Mouse (Mus musculus) G1E (cell line): Measurements from ENCODE around the gene Olfr1500. TPM values are rescaled to one million over a fixed set of nuclear protein-coding genes. Genes with fewer than 3 reads are reported as not detected.
A peak's percentile ranks its signal among the peaks of the same experiment; 100 is the strongest.
"Not testable (repeated sequence)": the region's sequence is repeated elsewhere in the genome, so short reads cannot be mapped to it uniquely, and the experiment has no call there.

Source experiments
- ATAC-seq: 2 replicates; pipeline ENCODE4 v1.8.0; 2016; ENCODE audit warnings: mild to moderate bottlenecking; ENCODE audit not compliant: insufficient number of reproducible peaks, poor library complexity, low FRiP score, severe bottlenecking; ENCODE audit errors: extremely low read depth
- DNase-seq: peaks from one replicate; pipeline ENCODE4 v3.0.0; 2012; ENCODE audit warnings: low spot score
- H3K27me3 ChIP-seq: 2 replicates; pipeline ENCODE4 v1.6.1; 2012; ENCODE audit warnings: mild to moderate bottlenecking, low read length, inconsistent platforms; ENCODE audit not compliant: insufficient read depth
- H3K36me3 ChIP-seq: replicated peaks from 2 replicates; pipeline ENCODE3; 2012; ENCODE audit warnings: mild to moderate bottlenecking, inconsistent platforms
- H3K4me1 ChIP-seq: 2 replicates; pipeline ENCODE4 v1.6.1; 2012; ENCODE audit warnings: low read depth, low read length, inconsistent platforms, mixed read lengths; ENCODE audit not compliant: insufficient read depth
- H3K4me3 ChIP-seq: 2 replicates; pipeline ENCODE4 v1.5.1; 2012; ENCODE audit warnings: low read depth, mild to moderate bottlenecking, inconsistent platforms, low read length, moderate library complexity, mixed read lengths
- H3K9me3 ChIP-seq: replicated peaks from 2 replicates; pipeline ENCODE4 v1.6.1; 2012; ENCODE audit warnings: inconsistent platforms
- CTCF ChIP-seq: IDR thresholded peaks from 2 replicates; pipeline ENCODE4 v1.5.1; 2012; ENCODE audit warnings: low read depth, low read length, inconsistent platforms, mixed read lengths
- GATA1 ChIP-seq: IDR thresholded peaks from 2 replicates; pipeline ENCODE4 v1.6.1; 2012; ENCODE audit warnings: borderline replicate concordance, low read length, inconsistent platforms, mixed read lengths
- GATA2 ChIP-seq: IDR thresholded peaks from 2 replicates; pipeline ENCODE4 v1.6.1; 2012; ENCODE audit warnings: low read depth, low read length, inconsistent platforms, borderline replicate concordance
- POLR2AphosphoS5 ChIP-seq: IDR thresholded peaks from 2 replicates; pipeline ENCODE4 v1.6.1; 2012; ENCODE audit warnings: low read depth, low read length, inconsistent platforms; ENCODE audit not compliant: insufficient replicate concordance
- TAL1 ChIP-seq: conservative IDR thresholded peaks from 2 replicates; pipeline ENCODE4 v1.6.1; 2012; ENCODE audit warnings: low read depth, low read length, inconsistent platforms, mixed read lengths
- polyA plus RNA-seq: library from polyadenylated mRNA; stranded (reverse); fragments of >175 nt; gene quantifications from 2 replicates; pipeline ENCODE4 v1.2.3, GENCODE M21; 2012
- total RNA-seq, 2 experiments: library from RNA; stranded (forward) in 1 of 2; stranded (reverse) in 1 of 2; fragments of 200-1000 nt in 1 of 2; fragments of >200 nt in 1 of 2; fragmentation: Nextera tagmentation in 1 of 2; gene quantifications; 2 replicates each; pipeline ENCODE4 v1.2.3; 2014 to 2017

Olfr1500 gene
- total and polyA plus RNA-seq, 3 experiments, result not detected

- no peak for ATAC-seq
- Histone ChIP-seq H3K4me3 (no peak overlapping the region), H3K4me1 (no peaks in the 10 kb centered on the region), H3K27me3 (no peaks in the 10 kb centered on the region), H3K9me3 (no peaks in the 10 kb centered on the region), H3K36me3 (no peaks in the 10 kb centered on the region)
- DNase-seq, result no peak
- peak; percentile 47; the same call in 1 of the 2 replicates for TF ChIP-seq CTCF
- TF ChIP-seq GATA1, result no peak
Measured at GRCm38 (mm10) chr19:13812823-13813222, 17.5 kb downstream of the Olfr1500 start.

GRCm38 (mm10) chr19:13805486-13805885 lies 24.8 kb downstream of the Olfr1500 start:
- H3K9me3 ChIP-seq, ATAC-seq, H3K27me3 ChIP-seq, DNase-seq, H3K36me3 ChIP-seq, H3K4me3 ChIP-seq, H3K4me1 ChIP-seq: not testable (repeated sequence)

- no peaks in the 10 kb centered on the region for H3K27me3 ChIP-seq
- no peaks in the 10 kb centered on the region for H3K9me3 ChIP-seq
- H3K4me3 ChIP-seq, result no peak within 1 kb of the TSS
- TF ChIP-seq GATA2, result no peak
- no peak for TF ChIP-seq CTCF
- TF ChIP-seq GATA1, result no peak
- TF ChIP-seq TAL1, result no peak
- no peak for TF ChIP-seq POLR2AphosphoS5
- no peaks in the 10 kb centered on the region for H3K4me1 ChIP-seq
- no peaks in the 10 kb centered on the region for H3K36me3 ChIP-seq
- ATAC-seq (no peak), DNase-seq (no peak)
Measured at GRCm38 (mm10) chr19:13798102-13798501, 32.2 kb downstream of the Olfr1500 start, which contains the start of gene Olfr1497. Gene Olfr1497 (minus strand): TSS chr19:13798202.

GRCm38 (mm10) chr19:13777578-13777977 lies 52.7 kb downstream of the Olfr1500 start, which contains the start of gene Olfr1496:
Gene Olfr1496 (plus strand): TSS chr19:13777878.
- no peak for DNase-seq
- ATAC-seq, result no peak
- no peaks in the 10 kb centered on the region for H3K36me3 ChIP-seq
- no peaks in the 10 kb centered on the region for H3K27me3 ChIP-seq
- TF ChIP-seq CTCF (no peak), POLR2AphosphoS5 (no peak), TAL1 (no peak), GATA2 (no peak), GATA1 (no peak)
- no peaks in the 10 kb centered on the region for H3K4me1 ChIP-seq
- no peak within 1 kb of the TSS for H3K4me3 ChIP-seq
- H3K9me3 ChIP-seq, result no peaks in the 10 kb centered on the region

Other genes starting within 250 kb of the Olfr1500 start
- gene Olfr1484, start 247.0 kb downstream of the Olfr1500 start, total RNA-seq (2014; fragmentation: Nextera tagmentation), result not detected in 2 replicates
- gene Olfr1484, start 247.0 kb downstream of the Olfr1500 start, total RNA-seq (2017), result 0.06 and 0.76 TPM in 2 replicates
- not detected in 2 replicates for gene Olfr1484, start 247.0 kb downstream of the Olfr1500 start, polyA plus RNA-seq
- not detected in 2 replicates for gene Olfr1487, start 213.1 kb downstream of the Olfr1500 start, total RNA-seq (2014; fragmentation: Nextera tagmentation)
- gene Olfr1487, start 213.1 kb downstream of the Olfr1500 start, total RNA-seq (2017), result 0.05 and 0.12 TPM in 2 replicates
- gene Olfr1487, start 213.1 kb downstream of the Olfr1500 start, polyA plus RNA-seq, result not detected in 2 replicates
- gene Olfr1489, start 198.9 kb downstream of the Olfr1500 start, total RNA-seq (2014; fragmentation: Nextera tagmentation), result not detected in 2 replicates
- gene Olfr1489, start 198.9 kb downstream of the Olfr1500 start, total RNA-seq (2017), result 0.12 and 0.44 TPM in 2 replicates
- not detected in 2 replicates for gene Olfr1489, start 198.9 kb downstream of the Olfr1500 start, polyA plus RNA-seq
- not detected in 2 replicates for gene Olfr1490, start 179.4 kb downstream of the Olfr1500 start, total RNA-seq (2014; fragmentation: Nextera tagmentation)
- 0.06 TPM in 1 of 2 replicates, not detected in the other for gene Olfr1490, start 179.4 kb downstream of the Olfr1500 start, total RNA-seq (2017)
- not detected in 2 replicates for gene Olfr1490, start 179.4 kb downstream of the Olfr1500 start, polyA plus RNA-seq
- not detected in 2 replicates for gene Olfr1491, start 133.2 kb downstream of the Olfr1500 start, total RNA-seq (2014; fragmentation: Nextera tagmentation)
- 0.11 and 0.12 TPM in 2 replicates for gene Olfr1491, start 133.2 kb downstream of the Olfr1500 start, total RNA-seq (2017)
- not detected in 2 replicates for gene Olfr1491, start 133.2 kb downstream of the Olfr1500 start, polyA plus RNA-seq
- not detected in 2 replicates for gene Olfr1493-ps1, start 107.2 kb downstream of the Olfr1500 start, total RNA-seq (2014; fragmentation: Nextera tagmentation)
- 0.11 TPM in 1 of 2 replicates, not detected in the other for gene Olfr1493-ps1, start 107.2 kb downstream of the Olfr1500 start, total RNA-seq (2017)
- not detected in 2 replicates for gene Olfr1493-ps1, start 107.2 kb downstream of the Olfr1500 start, polyA plus RNA-seq
- not detected in 2 replicates for gene Olfr1494, start 90.8 kb downstream of the Olfr1500 start, total RNA-seq (2014; fragmentation: Nextera tagmentation)
- gene Olfr1494, start 90.8 kb downstream of the Olfr1500 start, total RNA-seq (2017), result 0.05 and 0.12 TPM in 2 replicates
- not detected in 2 replicates for gene Olfr1494, start 90.8 kb downstream of the Olfr1500 start, polyA plus RNA-seq
- not detected in 2 replicates for gene Olfr1495, start 65.9 kb downstream of the Olfr1500 start, total RNA-seq (2014; fragmentation: Nextera tagmentation)
- gene Olfr1495, start 65.9 kb downstream of the Olfr1500 start, total RNA-seq (2017), result not detected in 2 replicates
- not detected in 2 replicates for gene Olfr1495, start 65.9 kb downstream of the Olfr1500 start, polyA plus RNA-seq
- not detected in 2 replicates for gene Olfr1496, start 52.6 kb downstream of the Olfr1500 start, total RNA-seq (2014; fragmentation: Nextera tagmentation)
- 0.27 and 0.29 TPM in 2 replicates for gene Olfr1496, start 52.6 kb downstream of the Olfr1500 start, total RNA-seq (2017)
- not detected in 2 replicates for gene Olfr1496, start 52.6 kb downstream of the Olfr1500 start, polyA plus RNA-seq
- gene Olfr1497, start 32.3 kb downstream of the Olfr1500 start, total RNA-seq (2014; fragmentation: Nextera tagmentation), result not detected in 2 replicates
- gene Olfr1497, start 32.3 kb downstream of the Olfr1500 start, total RNA-seq (2017), result 0.06 TPM in 1 of 2 replicates, not detected in the other
- gene Olfr1497, start 32.3 kb downstream of the Olfr1500 start, polyA plus RNA-seq, result not detected in 2 replicates
- not detected in 2 replicates for gene Olfr1499, start 11.0 kb downstream of the Olfr1500 start, total RNA-seq (2014; fragmentation: Nextera tagmentation)
- 0.46 TPM in 1 of 2 replicates, not detected in the other for gene Olfr1499, start 11.0 kb downstream of the Olfr1500 start, total RNA-seq (2017)
- not detected in 2 replicates for gene Olfr1499, start 11.0 kb downstream of the Olfr1500 start, polyA plus RNA-seq
- gene Olfr1501, start 20.2 kb upstream of the Olfr1500 start, total RNA-seq (2014; fragmentation: Nextera tagmentation), result not detected in 2 replicates
- 0.05 TPM in 1 of 2 replicates, not detected in the other for gene Olfr1501, start 20.2 kb upstream of the Olfr1500 start, total RNA-seq (2017)
- not detected in 2 replicates for gene Olfr1501, start 20.2 kb upstream of the Olfr1500 start, polyA plus RNA-seq
- gene Olfr1502, start 31.3 kb upstream of the Olfr1500 start, total RNA-seq (2014; fragmentation: Nextera tagmentation), result not detected in 2 replicates
- 0.38 TPM in 1 of 2 replicates, not detected in the other for gene Olfr1502, start 31.3 kb upstream of the Olfr1500 start, total RNA-seq (2017)
- gene Olfr1502, start 31.3 kb upstream of the Olfr1500 start, polyA plus RNA-seq, result not detected in 2 replicates
- gene Olfr1504, start 67.4 kb upstream of the Olfr1500 start, total RNA-seq (2014; fragmentation: Nextera tagmentation), result not detected in 2 replicates
- gene Olfr1504, start 67.4 kb upstream of the Olfr1500 start, total RNA-seq (2017), result 0.12 and 0.38 TPM in 2 replicates
- not detected in 2 replicates for gene Olfr1504, start 67.4 kb upstream of the Olfr1500 start, polyA plus RNA-seq
- gene Olfr1505, start 83.0 kb upstream of the Olfr1500 start, total RNA-seq (2014; fragmentation: Nextera tagmentation), result not detected in 2 replicates
- 0.33 TPM in 1 of 2 replicates, not detected in the other for gene Olfr1505, start 83.0 kb upstream of the Olfr1500 start, total RNA-seq (2017)
- gene Olfr1505, start 83.0 kb upstream of the Olfr1500 start, polyA plus RNA-seq, result not detected in 2 replicates